Mouse (Mus musculus): ENCODE data around the gene H2afx.
A peak's percentile ranks its signal among the peaks of the same experiment; 100 is the strongest.
"Not testable (repeated sequence)": the region's sequence is repeated elsewhere in the genome, so short reads cannot be mapped to it uniquely, and the experiment has no call there.

H2afx gene

GRCm38 (mm10) chr9:44319105-44319886 is 15.2 kb upstream of the H2afx start:
- no peak for DNase-seq

- peak; percentile 93 for DNase-seq
Measured at GRCm38 (mm10) chr9:44319887-44320798, 14.4 kb upstream of the H2afx start, which contains the start of gene C2cd2l. C2cd2l (minus strand) TSS chr9:44320285.

DNA sequence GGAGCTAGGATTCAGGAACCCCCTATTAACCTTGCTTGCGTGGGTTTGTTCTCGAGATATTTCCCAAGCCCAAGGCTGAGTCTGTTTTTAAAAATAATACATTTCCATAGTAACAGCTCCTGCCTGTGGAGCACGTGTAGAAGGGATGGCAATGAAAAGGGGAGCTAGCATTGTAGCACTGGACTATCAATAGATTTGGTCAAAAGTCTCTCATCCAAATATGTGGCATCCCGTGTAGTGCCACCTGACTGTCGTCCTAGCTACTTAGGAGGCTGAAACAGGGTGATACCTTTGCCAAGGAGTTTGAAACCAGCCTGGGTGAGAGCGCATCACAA is 13.7 kb upstream of the H2afx start:
- DNase-seq, result no peak

GRCm38 (mm10) chr9:44323656-44324055 is 10.8 kb upstream of the H2afx start:
- DNase-seq, result not testable (repeated sequence)

DNA sequence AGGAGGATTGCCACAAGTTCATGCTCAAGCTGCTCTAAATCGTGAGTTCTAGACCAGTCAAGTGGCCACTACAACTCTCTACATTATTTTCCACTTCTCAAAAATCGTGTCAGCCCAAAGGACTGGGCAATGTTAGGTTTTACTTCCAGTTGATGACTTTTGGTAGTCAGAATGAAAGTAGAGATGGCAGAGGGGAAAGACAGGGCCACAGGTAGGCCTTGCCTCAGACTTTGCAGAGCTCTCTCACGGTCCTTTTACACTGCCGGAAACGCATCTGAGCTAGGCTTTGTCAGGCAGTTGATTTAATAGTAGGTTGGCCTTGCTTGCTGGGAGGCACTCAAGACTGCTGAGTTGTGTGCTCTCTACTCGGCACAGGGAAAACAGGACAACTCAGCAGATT is 10.3 kb upstream of the H2afx start:
- DNase-seq, result no peak

DNA sequence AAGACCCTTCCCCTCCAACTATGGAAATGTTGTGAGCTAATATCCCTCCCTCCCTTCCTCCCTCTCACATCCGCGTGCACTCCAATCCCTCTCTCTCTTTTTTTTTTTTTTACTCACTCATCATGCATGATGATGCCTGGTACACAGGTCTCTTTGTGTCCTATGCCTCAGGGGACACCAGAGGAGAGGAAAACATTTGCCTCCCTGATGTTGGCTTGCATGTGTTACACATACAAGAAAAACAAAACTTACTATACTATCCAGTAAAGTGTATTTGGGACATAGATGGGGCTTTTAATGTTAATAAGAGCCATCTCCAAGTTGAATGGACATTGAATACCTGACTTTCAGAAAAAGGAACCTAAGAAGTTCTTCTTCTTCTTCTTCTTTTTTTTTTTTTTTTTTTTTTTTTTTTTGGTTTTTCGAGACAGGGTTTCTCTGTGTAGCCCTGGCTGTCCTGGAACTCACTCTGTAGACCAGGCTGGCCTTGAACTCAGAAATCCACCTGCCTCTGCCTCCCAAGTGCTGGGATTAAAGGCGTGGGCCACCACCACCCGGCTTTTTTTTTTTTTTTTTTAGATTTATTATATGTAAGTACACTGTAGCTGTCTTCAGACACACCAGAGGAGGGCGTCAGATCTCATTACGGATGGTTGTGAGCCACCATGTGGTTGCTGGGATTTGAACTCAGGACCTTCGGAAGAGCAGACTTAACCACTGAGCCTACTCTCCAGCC is 9.3 kb upstream of the H2afx start:
- not testable (repeated sequence) for DNase-seq

GRCm38 (mm10) chr9:44325768-44326370 is 8.6 kb upstream of the H2afx start, which contains the start of gene Dpagt1:
Dpagt1 (plus strand) TSS chr9:44326019.
- DNase-seq, result no peak

DNA sequence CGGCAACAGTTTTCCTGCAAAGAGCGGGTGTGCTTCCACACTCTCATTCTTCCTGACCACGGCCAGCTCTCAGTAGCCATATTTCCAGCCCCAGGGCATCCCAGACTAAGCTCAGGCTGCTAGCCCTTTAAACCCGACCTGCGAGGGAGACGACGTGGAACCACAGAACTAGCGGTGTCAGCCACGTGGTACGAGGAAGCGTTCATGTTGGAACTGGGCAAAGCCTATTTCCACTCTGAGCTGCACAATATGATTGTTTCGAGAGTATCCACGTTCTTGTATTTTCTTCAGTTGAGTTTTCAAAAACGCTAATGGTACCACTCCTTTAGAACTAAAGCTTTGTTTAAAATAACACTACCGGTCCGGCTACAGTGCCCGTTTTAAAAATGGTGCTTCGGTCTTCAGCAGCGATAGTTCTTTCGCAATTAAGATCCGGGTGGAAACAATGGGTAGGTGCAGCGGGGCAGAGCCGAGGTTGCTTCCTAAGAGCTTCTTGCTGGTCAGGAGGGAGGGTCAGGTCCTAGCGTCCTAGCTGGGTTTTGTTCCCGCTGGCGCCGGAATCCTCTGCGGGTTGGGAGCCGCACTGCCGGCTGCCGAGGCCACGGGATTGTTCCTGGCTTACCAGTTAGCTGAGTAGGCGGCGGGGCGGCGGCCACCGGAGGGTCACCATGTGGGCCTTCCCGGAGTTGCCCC is 8.0 kb upstream of the H2afx start:
- peak; percentile 90 for DNase-seq

DNA sequence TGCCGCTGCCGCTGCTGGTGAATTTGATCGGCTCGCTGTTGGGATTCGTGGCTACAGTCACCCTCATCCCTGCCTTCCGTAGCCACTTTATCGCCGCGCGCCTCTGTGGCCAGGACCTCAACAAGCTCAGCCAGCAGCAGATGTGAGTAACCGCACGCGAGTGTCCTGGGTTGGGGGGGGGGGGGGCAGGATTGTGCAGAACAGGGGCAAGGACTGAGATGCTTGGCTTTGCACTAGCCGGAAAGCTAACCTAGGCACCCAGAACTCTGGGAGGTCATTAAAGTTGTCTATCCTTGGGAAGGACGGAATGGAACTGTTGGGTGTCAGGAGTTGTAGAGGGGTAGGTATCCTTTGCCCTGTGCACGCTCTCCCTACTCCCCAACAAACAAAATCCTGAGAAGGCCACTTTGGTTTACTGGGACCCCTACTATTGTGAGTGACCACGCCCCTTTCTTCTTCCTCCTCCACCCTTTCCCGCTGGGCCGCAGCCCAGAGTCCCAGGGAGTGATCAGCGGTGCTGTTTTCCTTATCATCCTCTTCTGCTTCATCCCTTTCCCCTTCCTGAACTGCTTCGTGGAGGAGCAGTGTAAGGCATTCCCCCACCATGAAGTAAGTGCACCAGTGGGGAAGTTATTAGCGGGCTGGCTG is 7.3 kb upstream of the H2afx start:
- DNase-seq, result no peak

DNA sequence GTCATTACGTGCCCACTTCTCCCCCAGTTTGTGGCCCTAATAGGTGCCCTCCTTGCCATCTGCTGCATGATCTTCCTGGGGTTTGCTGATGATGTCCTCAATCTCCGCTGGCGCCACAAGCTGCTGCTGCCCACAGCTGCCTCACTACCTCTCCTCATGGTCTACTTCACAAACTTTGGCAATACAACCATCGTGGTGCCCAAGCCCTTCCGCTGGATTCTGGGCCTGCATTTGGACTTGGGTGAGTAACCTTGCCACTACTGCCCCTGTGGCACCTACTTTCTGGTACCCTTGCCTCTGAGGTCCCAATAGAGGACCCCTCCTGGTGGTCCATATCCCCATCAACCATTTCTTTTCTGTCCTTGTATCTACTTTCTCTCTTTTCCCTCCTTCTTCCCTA is 6.6 kb upstream of the H2afx start:
- DNase-seq, result no peak

DNA sequence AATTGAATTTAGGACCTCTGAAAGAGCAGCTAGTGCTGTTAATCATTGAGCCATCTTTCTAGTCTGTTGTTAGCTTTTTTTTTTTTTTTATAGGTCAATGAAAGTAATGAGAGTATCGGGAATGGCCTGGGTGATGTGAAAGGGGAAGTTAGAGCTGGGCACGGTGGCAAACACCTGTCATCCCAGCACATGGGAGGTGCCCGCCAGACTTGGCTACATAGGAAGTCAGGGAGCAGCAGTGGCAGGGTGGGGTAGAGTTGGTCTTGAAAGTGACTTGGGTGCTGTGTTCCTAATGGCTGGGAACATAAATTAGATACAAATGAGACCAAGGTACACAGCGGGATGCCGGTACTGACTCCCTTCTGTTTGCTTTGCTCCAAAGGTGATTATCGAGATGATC is 3.8 kb upstream of the H2afx start:
- DNase-seq, result no peak

GRCm38 (mm10) chr9:44332918-44333638 is 1.4 kb upstream of the H2afx start:
- no peak for DNase-seq

DNA sequence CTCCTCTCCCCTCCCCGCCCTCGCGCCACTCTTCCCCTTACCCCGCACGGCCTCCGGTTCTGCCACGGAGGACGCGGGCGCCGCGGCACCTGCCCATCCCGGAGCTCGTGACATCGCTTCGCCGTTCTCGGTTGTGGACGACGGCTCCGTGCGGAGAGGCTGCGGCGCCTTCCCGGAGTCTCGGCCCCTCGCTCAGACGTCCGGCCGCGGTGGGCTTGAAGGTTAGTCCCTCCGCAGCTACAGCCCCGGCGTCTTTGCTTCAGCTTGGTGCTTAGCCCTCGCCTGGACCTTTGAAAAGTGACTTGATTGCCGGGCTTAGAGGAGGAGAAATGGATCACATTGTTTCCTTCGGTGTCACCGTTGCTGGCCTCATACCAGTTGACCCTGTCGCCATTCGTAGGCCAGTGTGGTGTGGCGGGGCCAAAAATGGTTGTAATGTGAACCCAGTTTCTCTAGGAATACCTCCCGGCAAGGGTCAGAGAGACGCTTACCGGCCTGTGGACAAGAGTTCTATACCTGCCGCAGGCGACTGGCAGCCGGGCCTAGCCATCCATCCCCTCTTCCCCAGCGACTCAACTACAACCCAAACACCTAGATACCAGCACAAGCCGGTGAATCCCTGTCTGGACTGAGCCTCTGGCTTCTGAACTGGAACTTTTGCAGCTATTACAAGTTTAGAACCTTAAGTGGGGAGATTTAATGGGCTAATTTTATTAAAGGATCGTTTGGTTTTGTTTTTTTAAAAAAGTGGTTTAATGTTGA is 1.0 kb downstream of the H2afx start:
- DNase-seq, result no peak

- DNase-seq, result no peak
Measured at GRCm38 (mm10) chr9:44336093-44336406, 1.6 kb downstream of the H2afx start.

DNA sequence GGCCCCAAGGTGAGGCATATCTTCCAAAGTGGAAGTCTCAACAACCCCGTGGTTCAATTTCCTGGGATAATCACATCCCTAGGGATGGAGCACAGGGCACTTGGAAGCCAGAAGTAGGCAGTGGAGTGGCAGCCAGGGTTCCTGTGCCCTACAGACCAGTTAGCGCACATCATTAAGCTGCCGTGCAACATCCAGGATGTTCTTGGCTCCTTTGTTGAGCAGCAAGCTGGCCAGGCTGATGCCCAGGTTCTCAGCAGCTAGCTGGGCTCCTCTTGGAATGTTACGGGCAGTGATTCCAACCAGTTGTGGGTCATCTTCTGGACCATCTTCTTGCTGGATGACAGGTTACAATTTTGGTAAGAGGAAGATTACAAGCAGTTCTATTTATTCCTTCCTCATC is 2.0 kb downstream of the H2afx start:
- not testable (repeated sequence) for DNase-seq

DNA sequence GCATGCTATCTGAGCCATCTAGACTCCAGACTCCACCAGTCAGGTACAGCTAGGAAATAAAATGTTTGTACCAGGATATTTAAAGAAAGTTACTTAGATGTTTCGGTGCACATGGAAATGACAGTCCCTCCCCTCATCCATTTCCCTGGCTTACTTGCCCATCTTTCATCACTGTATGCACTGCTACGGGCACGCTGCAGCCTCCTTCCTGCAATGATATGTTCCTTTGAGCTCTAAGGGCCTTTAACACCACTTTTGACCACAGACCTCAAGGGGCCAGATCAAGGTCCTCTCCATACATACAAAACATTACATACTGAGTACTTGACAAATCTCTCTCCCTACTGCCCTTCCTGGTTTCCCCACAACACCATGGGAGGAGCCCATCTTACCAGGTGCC is 2.5 kb downstream of the H2afx start:
- DNase-seq, result no peak

GRCm38 (mm10) chr9:44337436-44338169 is 3.1 kb downstream of the H2afx start:
- DNase-seq, result no peak

- no peak for DNase-seq
Measured at GRCm38 (mm10) chr9:44338574-44338973, 4.1 kb downstream of the H2afx start.

GRCm38 (mm10) chr9:44341487-44341886 is 7.0 kb downstream of the H2afx start:
- DNase-seq, result no peak

GRCm38 (mm10) chr9:44342173-44342572 is 7.7 kb downstream of the H2afx start:
- no peak for DNase-seq

All from kidney, adult 11 months (tissue).